Mouse (Mus musculus) layer of hippocampus, postnatal 36 days (tissue): ENCODE results near the gene Ccdc125. TPM values are rescaled to one million over a fixed set of nuclear protein-coding genes. Genes with fewer than 3 reads are reported as not detected.

Experiments used
- DNase-seq, 2 experiments: peaks; one replicate each; pipeline ENCODE4 v3.0.0; 2022
- total RNA-seq, 2 experiments: library from RNA; stranded (reverse); gene quantifications; 2 replicates each; pipeline ENCODE4 v1.2.3; 2021

Ccdc125 gene
- under 1 TPM; 0.15 to 0.17 TPM for total RNA-seq

GRCm38 (mm10) chr13:100669291-100670022 is at the start of gene Ccdc125:
TSS of gene Ccdc125 (plus strand) at chr13:100669717.
- no peak for DNase-seq

DNA sequence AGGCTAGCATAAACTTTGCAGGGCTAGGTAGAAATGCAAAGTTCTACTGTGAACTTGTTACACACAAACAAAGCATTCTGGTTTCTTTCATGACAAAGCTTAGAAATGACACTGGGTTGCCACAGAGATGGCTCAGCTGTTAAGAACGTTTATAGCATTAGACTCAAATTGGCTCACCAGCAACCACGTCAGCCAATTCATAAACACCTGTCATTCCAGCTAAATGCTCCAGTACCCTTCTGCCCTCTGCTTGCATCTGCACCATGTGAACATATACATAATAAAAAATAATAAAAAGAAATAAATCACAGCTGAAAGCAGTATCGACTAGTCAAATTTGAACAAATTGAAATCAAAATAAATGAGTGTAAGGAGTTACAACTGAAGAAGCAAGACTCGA is 47.3 kb upstream of the Ccdc125 start:
- DNase-seq, result no peak

DNA sequence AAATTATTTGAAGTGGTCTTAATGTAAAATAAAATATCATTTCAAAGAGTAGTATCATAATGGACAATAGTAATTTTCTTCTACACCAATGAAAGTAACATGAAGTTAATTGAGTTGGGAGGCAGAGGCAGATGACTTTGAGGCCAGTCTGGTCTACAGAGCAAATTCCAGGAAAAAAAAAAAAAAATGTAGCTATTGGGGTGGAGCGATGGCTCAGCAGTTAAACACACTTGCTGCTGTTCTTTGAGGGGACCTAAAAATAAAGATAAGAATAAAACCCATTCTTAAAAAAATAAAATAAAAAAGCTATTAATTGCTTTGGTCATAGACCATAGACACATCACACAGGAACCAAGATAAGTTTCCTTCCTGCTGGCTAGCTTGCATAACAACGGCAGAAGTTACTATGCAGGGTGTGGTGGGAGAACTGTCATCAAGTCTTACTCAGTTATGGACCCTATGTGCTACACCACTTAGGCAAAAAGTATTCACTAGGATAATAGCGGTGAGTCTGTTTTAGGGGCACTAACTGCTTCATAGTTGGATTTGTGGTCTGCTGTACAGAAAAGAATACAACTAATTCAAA is 35.3 kb upstream of the Ccdc125 start:
- no peak for DNase-seq

- DNase-seq, result no peak
Observed at GRCm38 (mm10) chr13:100642471-100643209, 26.9 kb upstream of the Ccdc125 start.

GRCm38 (mm10) chr13:100648223-100648622 is 21.3 kb upstream of the Ccdc125 start:
- no peak for DNase-seq

DNA sequence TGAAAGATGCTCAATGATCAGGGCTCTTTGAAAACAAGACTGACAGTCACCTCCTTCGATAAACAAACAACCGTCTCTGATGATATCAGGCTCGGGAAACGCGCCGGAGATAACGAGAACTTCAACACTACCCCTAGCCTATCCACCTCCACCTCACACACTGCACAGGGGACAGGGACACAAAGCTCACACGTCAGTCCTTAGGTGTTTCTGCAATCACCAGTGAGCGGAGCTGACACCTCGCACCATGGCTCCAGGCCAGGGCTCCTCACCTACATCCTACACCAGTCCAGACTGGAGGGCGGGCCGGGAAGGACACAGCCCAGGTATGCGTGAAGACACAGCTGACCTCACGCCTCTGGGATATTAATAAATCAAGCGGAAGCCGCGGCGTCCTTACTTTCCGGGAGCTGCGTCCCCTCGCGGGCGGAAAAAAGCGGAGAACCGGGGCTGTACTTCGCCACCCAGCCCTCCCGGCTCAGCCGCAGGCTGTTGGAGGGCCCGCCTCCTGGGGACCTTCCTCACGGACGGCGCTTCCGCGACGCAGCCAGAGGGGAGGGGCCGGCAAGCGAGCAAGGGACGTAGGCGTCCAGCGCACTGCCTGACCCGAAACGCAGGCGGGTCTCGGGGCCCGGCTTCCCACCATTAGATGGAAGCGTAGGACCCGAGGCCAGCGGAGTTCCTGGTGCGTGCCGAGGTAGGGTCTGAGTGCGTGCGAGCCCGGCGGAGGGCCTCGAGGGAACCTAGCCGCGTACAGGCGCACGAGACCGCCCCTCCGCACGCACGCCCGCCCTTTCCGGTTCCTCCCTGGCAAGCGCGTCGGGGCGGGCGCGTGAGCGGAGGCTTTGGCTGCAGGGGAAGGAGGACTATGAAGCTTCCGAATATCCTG is 18.7 kb upstream of the Ccdc125 start, which contains the start of the genes Ak6 and Rad17:
TSS of gene Ak6 (plus strand) at position 430 of the 889 bp plus-strand sequence.
TSS of gene Rad17 (minus strand) at position 502 of the 889 bp plus-strand sequence.
- DNase-seq, result peak; percentile 94 to 95

- no peak for DNase-seq
Observed at GRCm38 (mm10) chr13:100651439-100652186, 17.9 kb upstream of the Ccdc125 start, which contains the start of gene Taf9. TSS of gene Taf9 (plus strand) at chr13:100651579.

- DNase-seq, result no peak
Observed at GRCm38 (mm10) chr13:100658091-100658490, 11.4 kb upstream of the Ccdc125 start.

GRCm38 (mm10) chr13:100659864-100660456 is 9.6 kb upstream of the Ccdc125 start:
- peak; percentile 13 to 14 for DNase-seq

DNA sequence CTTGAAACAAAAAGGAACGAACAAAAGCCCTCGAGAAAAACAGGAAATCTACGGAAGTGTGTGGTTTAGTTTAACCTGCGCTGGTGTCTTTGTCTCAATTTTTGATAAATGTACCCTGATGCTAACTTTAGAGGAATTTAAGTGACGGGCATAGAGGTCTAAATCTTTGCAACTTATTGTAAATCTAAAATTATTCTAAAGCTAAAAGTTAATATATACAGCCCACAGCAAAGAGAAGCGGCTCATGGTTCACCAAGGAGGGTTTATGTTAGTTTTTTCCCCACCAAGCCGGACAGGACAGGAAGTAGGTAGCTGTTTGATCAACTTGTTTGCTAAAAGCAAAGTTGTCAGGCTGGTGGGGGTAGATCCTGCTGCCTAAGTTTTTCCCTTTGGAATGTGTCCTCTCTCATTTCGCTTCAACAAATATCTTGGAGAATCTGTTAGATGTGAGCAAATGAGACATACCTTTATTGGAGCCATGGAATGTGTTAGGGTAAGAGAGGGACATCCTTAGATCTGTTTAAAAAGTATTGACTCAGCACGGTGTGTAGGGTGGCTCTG is 744 bp downstream of the Ccdc125 start:
- DNase-seq, result no peak

- DNase-seq, result no peak
Observed at GRCm38 (mm10) chr13:100675936-100676635, 6.6 kb downstream of the Ccdc125 start.

DNA sequence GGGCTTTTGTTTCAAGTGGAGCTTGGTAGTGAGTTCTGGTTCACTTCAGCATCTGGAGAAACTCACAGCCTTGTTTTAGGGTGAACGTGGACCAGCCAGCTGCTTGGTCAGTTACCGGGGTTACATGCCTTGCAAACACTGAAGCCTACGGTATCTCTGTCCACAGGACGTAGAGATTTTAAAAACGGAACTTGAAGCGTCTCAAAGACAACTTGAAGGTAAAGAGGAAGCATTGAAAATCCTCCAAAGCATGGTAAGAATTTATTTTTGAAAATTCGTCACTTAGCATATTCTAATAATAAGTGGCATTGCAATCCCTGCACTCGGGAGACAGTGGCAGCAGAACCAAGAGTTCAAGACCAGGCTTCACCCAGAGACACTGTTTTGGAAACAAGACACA is 12.1 kb downstream of the Ccdc125 start:
- no peak for DNase-seq

DNA sequence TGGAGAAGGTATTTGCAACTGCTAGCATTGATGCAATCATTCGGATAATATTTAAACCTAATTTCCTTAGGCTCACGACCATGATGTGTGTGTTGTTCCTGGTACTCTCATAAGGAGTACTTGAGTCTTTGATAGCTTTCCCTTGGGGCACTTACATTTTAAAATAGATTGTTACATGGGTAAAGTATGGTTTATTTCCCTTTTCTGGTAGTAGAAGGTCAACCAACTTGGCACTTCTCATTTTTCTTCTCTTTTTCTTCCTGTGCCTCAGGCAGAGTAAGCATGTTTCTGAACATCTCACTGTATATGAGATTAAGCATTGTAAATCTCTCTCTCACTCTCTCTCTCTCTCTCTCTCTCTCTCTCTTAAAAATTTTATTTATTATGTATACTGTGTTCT is 13.3 kb downstream of the Ccdc125 start:
- DNase-seq, result no peak

- DNase-seq, result no peak
Observed at GRCm38 (mm10) chr13:100684355-100684754, 14.8 kb downstream of the Ccdc125 start.

GRCm38 (mm10) chr13:100687513-100687912 is 18.0 kb downstream of the Ccdc125 start:
- no peak for DNase-seq

DNA sequence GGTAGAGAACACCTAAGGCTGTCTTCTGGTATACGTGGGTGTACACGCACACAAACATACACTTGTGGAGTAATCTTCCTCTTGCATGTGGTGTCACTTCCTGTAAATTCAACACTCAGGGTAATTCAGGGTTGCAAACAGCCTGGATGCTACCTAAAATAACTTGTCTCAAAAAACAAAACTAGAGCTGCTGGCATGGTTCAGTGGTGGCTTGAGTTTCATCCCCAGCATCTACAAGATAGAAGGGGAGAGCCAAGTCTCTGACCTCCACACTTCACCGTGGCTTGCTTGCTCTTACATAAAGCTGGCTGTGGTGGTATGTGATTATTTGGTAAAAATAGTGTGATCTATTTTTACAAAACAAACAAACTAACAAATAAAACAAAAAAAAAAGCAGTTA is 28.0 kb downstream of the Ccdc125 start:
- no peak for DNase-seq

DNA sequence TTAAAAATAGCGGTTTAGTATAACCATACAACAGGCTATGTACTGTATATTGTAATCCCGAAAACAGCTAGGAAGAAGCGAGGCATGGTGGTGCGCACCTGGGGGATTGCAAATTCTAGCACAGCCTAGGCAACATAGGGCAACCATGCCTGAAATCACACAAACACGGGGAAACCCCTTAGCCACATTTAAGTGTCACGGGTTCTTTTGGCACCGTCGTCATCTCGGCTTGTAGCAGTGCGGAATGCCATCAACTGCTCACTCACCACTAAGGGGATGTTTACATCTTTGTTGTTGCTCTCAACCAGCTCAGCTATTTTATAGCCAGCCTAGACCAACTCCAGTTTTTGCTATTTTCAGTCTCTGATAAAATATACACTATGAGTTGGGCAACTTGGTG is 29.3 kb downstream of the Ccdc125 start:
- no peak for DNase-seq

DNA sequence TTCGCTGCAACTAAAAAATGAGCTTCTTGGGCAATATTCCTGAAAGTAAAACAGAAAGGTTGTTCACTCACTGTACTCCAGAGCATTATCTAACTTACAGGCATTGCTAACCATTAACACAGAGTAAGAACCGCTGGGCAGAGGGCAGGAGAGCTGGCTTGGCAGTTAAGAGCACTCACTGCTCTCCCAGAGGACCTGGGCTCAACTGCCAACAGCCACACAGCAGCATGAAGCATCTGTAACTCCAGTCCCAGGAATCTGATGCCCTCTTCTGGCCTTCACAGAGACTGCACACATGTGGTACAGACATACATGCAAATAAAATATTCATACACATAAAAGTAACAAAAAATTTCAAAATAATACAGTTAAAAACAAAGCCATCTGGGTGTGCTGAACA is 34.0 kb downstream of the Ccdc125 start:
- DNase-seq, result no peak

GRCm38 (mm10) chr13:100706206-100706605 is 36.7 kb downstream of the Ccdc125 start:
- no peak for DNase-seq

DNA sequence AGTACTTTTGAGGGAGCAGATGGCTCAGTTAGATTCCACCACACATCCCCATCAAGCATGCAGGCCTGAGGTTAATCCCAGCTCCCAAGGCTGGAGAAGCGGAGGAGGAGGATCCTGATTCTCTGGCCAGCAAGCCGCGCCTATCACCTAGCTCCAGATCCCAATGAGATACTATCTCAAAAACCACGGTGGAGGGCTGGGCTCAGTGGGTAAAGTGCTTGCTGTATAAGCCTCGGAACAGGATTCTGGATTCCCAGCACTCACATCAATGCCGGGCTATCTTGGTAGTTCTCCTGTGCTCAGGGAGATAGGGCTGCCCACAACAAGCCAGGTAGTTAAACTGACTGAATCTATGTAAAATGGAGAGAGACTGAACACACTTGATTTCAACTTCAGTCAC is 46.0 kb downstream of the Ccdc125 start:
- no peak for DNase-seq
